Mouse (Mus musculus) liver, embryonic 14.5 days (tissue): ENCODE measurements around the gene Gm36028. TPM values are rescaled to one million over a fixed set of nuclear protein-coding genes. Genes with fewer than 3 reads are reported as not detected.

Experiments
- ATAC-seq: fragments of 200-750 bp; cut with Nextera tagmentation; 2 replicates; pipeline ENCODE4 v1.8.0; 2017; ENCODE audit warnings: moderate number of reproducible peaks, mild to moderate bottlenecking, moderate library complexity; ENCODE audit not compliant: insufficient read depth
- DNase-seq, 3 experiments: peaks; one replicate each; pipeline ENCODE4 v3.0.0-alpha.2; 2012 to 2013; ENCODE audit warnings: low read depth in 3 of 3, low spot score in 3 of 3
- H3K27ac ChIP-seq: fragments of 300-500 bp; sonication (generic); 2 replicates; pipeline ENCODE4 v1.5.1; 2014; ENCODE audit warnings: moderate library complexity, mild to moderate bottlenecking, control low read depth, inconsistent platforms
- H3K27me3 ChIP-seq: fragments of 300-500 bp; sonication (generic); 2 replicates; pipeline ENCODE4 v1.6.1; 2014; ENCODE audit warnings: mild to moderate bottlenecking, low read length, moderate library complexity; ENCODE audit not compliant: control insufficient read depth, insufficient read depth
- H3K36me3 ChIP-seq: fragments of 300-500 bp; sonication (generic); replicated peaks from 2 replicates; pipeline ENCODE4 v1.6.1; 2014; ENCODE audit warnings: low read depth; ENCODE audit not compliant: control insufficient read depth, insufficient read depth
- H3K4me1 ChIP-seq, 2 experiments: fragments of 200-500 bp in 1 of 2; fragments of 300-500 bp in 1 of 2; sonication (generic) in 1 of 2; replicated peaks; 2 replicates each; pipeline ENCODE4 v1.6.1; 2012 to 2014; ENCODE audit warnings: antibody characterized with exemption in 1 of 2, inconsistent platforms in 1 of 2, low read length in 1 of 2; ENCODE audit not compliant: control insufficient read depth in 2 of 2, insufficient read depth in 2 of 2
- H3K4me2 ChIP-seq: fragments of 300-500 bp; sonication (generic); 2 replicates; pipeline ENCODE4 v1.6.1; 2014; ENCODE audit warnings: low read depth, mild to moderate bottlenecking, control low read depth, moderate library complexity
- H3K4me3 ChIP-seq, 2 experiments: fragments of 200-500 bp in 1 of 2; fragments of 300-500 bp in 1 of 2; sonication (generic) in 1 of 2; 2 replicates each; pipeline ENCODE4 v1.5.1; 2012 to 2014; ENCODE audit warnings: low read depth in 2 of 2, low read length in 2 of 2, mild to moderate bottlenecking in 2 of 2, control low read depth in 1 of 2, inconsistent platforms in 1 of 2, moderate library complexity in 1 of 2; ENCODE audit not compliant: insufficient read depth in 1 of 2
- H3K9ac ChIP-seq: fragments of 300-500 bp; sonication (generic); replicated peaks from 2 replicates; pipeline ENCODE4 v1.6.1; 2014; ENCODE audit warnings: mild to moderate bottlenecking, control low read depth, moderate library complexity
- H3K9me3 ChIP-seq: fragments of 300-500 bp; sonication (generic); 2 replicates; pipeline ENCODE4 v1.6.1; 2016; ENCODE audit warnings: low read length, mixed read lengths; ENCODE audit not compliant: control insufficient read depth
- CTCF ChIP-seq: IDR thresholded peaks from 2 replicates; pipeline ENCODE4 v1.5.1; 2016; ENCODE audit warnings: antibody characterized with exemption, low read depth, control low read depth
- EP300 ChIP-seq: IDR thresholded peaks from 2 replicates; pipeline ENCODE4 v1.6.1; 2016; ENCODE audit warnings: antibody characterized with exemption, low read depth
- WGBS: fragments of 180-500 bp; shearing (Covaris S2); extraction: QIAGEN DNeasy Blood & Tissue Kit; methylation state at CpG from one replicate; pipeline ENCODE4 v1.1.7; 2014; ENCODE audit not compliant: insufficient replicate concordance; 5-methylcytosine and 5-hydroxymethylcytosine counted together
- polyA plus RNA-seq, 2 experiments: library from polyadenylated mRNA; depleted of rRNA in 1 of 2; stranded (reverse) in 1 of 2; unstranded in 1 of 2; fragments of >200 nt; fragmentation: Nextera tagmentation in 1 of 2; extraction: Ambion mirVana in 1 of 2; gene quantifications; 2 replicates each; pipeline versions ENCODE4 v1.2.1 to v1.2.3; 2012 to 2014

The Gm36028 gene
- polyA plus RNA-seq, 2 experiments = 0.07 to 0.11 TPM

GRCm38 (mm10) chr16:37854593-37854992 is 6.4 kb downstream of the Gm36028 start:
- DNase-seq = no peak
- 34% methylated on average over 5 of the region's 5 CpGs for WGBS
- ATAC-seq = no peak
- TF ChIP-seq CTCF (no peak), EP300 (no peak)
- Histone ChIP-seq H3K4me1 (peaks cover 0 to 11% of the 10 kb centered on the region in 2 experiments; a peak in 2 of 4 replicates), H3K9ac (no peak overlapping the region), H3K27me3 (no peaks in the 10 kb centered on the region), H3K4me2 (no peak overlapping the region), H3K9me3 (no peaks in the 10 kb centered on the region), H3K4me3 (no peak overlapping the region), H3K36me3 (no peaks in the 10 kb centered on the region), H3K27ac (no peak overlapping the region)

- H3K9me3 ChIP-seq = no peaks in the 10 kb centered on the region
- DNase-seq = no peak
- no peak for ATAC-seq
- no peaks in the 10 kb centered on the region for H3K27me3 ChIP-seq
- H3K27ac ChIP-seq = no peak overlapping the region
- TF ChIP-seq CTCF = no peak
- TF ChIP-seq EP300 = no peak
- no peak overlapping the region for H3K4me2 ChIP-seq
- H3K4me1 ChIP-seq = peaks cover 0 to 11% of the 10 kb centered on the region in 2 experiments; a peak in 2 of 4 replicates
- no peak overlapping the region for H3K9ac ChIP-seq
- H3K4me3 ChIP-seq = no peak overlapping the region
- no peaks in the 10 kb centered on the region for H3K36me3 ChIP-seq
- 51% methylated on average over 14 of the region's 14 CpGs for WGBS
Measured at GRCm38 (mm10) chr16:37854054-37854453, 6.9 kb downstream of the Gm36028 start.

GRCm38 (mm10) chr16:37853279-37853678 is 7.7 kb downstream of the Gm36028 start:
- Histone ChIP-seq H3K36me3 (no peaks in the 10 kb centered on the region), H3K4me3 (no peak overlapping the region), H3K9ac (no peak overlapping the region), H3K27me3 (no peaks in the 10 kb centered on the region), H3K9me3 (no peaks in the 10 kb centered on the region), H3K4me2 (no peak overlapping the region), H3K4me1 (peaks cover 0 to 11% of the 10 kb centered on the region in 2 experiments; a peak in 2 of 4 replicates), H3K27ac (no peak overlapping the region)
- DNase-seq = no peak
- ATAC-seq = no peak
- WGBS = 66% methylated on average over 9 of the region's 9 CpGs
- TF ChIP-seq EP300 (no peak), CTCF (no peak)

GRCm38 (mm10) chr16:37851366-37851765 is 9.6 kb downstream of the Gm36028 start:
- H3K27ac ChIP-seq = no peak overlapping the region
- peaks cover 0 to 12% of the 10 kb centered on the region in 2 experiments; a peak in 2 of 4 replicates for H3K4me1 ChIP-seq
- H3K4me3 ChIP-seq = no peak overlapping the region
- H3K27me3 ChIP-seq = no peaks in the 10 kb centered on the region
- WGBS = 31% methylated on average over 5 of the region's 5 CpGs
- H3K36me3 ChIP-seq = no peaks in the 10 kb centered on the region
- TF ChIP-seq CTCF (no peak), EP300 (no peak)
- H3K9me3 ChIP-seq = no peaks in the 10 kb centered on the region
- H3K4me2 ChIP-seq = no peak overlapping the region
- ATAC-seq (no peak), DNase-seq (no peak)
- no peak overlapping the region for H3K9ac ChIP-seq

- Histone ChIP-seq H3K27me3 (no peaks in the 10 kb centered on the region), H3K4me1 (peaks cover 2 to 5% of the 10 kb centered on the region in 2 experiments; a peak in 2 of 4 replicates), H3K4me3 (no peak overlapping the region), H3K4me2 (no peak overlapping the region), H3K9ac (no peak overlapping the region), H3K36me3 (no peaks in the 10 kb centered on the region), H3K9me3 (no peaks in the 10 kb centered on the region), H3K27ac (no peak overlapping the region)
- ATAC-seq = no peak
- WGBS = 41% methylated on average over 3 of the region's 3 CpGs
- TF ChIP-seq EP300 (no peak), CTCF (no peak)
- DNase-seq = no peak
Measured at GRCm38 (mm10) chr16:37847081-37847480, 13.9 kb downstream of the Gm36028 start.
